Mouse (Mus musculus): Measurements from ENCODE around the gene Tanc1. TPM values are rescaled to one million over a fixed set of nuclear protein-coding genes. Genes with fewer than 3 reads are reported as not detected.

Tanc1 gene
- total and polyA plus RNA-seq, 3 experiments = 8.1 to 26.2 (median 25.6) TPM

DNA sequence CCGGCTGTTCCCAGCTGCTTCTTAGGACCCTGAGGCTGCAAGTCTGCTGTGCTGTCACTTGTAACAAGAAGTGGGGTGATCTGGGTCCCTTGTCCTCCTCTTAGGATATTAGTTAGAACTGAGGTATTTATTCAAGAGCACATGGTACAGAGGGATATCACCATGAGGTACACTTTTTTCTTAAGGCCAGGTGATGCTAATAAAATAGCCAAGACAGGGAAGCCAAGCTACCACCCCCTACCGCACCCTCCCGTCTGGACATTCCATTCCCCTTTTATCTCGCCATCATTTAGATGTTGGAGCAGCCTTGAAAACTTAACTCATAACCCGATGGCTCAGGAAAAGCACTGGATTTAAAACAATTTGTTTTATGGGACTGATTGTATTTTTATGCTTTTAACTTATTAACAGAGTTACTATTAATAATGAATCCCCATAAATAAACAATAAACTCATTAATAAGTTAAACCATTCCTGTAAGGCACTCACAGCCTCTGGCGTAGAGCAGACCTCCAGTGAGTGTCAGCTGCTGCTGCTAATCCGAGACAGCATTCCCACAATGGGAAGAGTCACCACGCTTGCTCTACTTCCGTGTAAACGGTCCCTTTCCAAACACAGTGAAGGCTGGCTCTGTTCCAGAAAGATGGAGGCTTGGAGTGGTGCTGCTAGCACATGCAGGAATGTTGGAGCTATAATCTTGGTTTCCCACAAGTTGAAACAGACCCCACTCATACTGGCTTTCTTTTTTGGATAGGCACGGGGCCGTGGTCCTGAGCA lies 171.4 kb downstream of the Tanc1 start:
- TF ChIP-seq EP300 (IDR thresholded peaks at IDR 0.05; ENCODE audit: insufficient read depth, low read depth, low read length) (no peak), CTCF (IDR thresholded peaks at IDR 0.05) (no peak), POLR2A (IDR thresholded peaks at IDR 0.05; ENCODE audit: insufficient read depth, low read depth, low read length) (no peak)
- intact Hi-C loops (cut with DNase I) = no loop called here
- DNase-seq = no peak
- no peak overlapping the region for H3K27ac ChIP-seq
- H3K79me2 ChIP-seq (replicated peaks; ENCODE audit: control insufficient read depth, insufficient read depth, low read length) = no peaks in the 10 kb centered on the region; the same call in 1 of the 2 replicates
- H3K4me1 ChIP-seq (ENCODE audit: control insufficient read depth, insufficient read depth, low read length) = no peaks in the 10 kb centered on the region; the same call in none of the 2 replicates
- no peaks in the 10 kb centered on the region for H3K36me3 ChIP-seq (ENCODE audit: control insufficient read depth, insufficient read depth, low read length)
- H3K9ac ChIP-seq (ENCODE audit: low read depth, low read length) = no peak overlapping the region
- 58% methylated on average over 12 of the region's 12 CpGs for WGBS
- H3K27me3 ChIP-seq (ENCODE audit: control insufficient read depth, insufficient read depth, low read length) = no peaks in the 10 kb centered on the region
- no peak overlapping the region for H3K4me3 ChIP-seq

DNA sequence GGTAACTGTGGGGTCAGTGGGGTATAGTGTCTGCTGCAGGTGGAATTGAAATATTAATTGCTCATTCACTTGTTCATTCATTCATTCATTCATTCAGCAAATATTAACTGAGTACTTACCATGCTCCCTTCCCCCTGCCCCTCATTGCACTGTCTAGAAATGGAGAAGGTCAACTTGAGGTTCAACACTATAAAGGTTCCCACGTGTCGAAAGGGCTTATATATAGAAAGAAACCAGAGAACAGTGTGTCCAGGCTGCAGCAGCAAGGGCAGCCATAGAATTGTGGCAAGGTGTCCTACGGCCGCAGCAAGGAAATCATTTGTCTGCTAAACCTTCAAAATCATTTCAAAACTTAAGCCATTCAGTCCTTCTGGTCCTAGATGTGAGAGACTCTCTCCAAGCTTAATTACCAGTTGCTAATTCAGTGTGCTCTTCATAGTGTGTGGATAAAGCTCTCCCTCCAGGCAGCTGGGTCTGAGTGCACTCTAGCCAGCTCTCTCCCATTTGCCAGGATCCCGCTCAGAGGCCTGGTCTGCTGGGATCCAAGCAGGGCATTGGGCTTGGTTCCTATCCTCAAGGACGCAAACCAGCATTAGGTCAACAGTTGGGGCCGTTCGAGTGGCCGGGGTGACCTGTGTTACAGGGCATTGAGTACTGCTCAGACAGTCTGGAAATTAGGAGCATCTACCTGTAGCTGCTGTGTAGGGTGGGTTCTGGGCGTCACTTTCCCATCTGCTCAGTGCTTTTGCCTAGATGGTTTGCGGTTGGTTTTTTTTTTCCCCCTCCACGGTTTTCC lies 172.2 kb downstream of the Tanc1 start:
- 82% methylated on average over 12 of the region's 12 CpGs for WGBS
- no peaks in the 10 kb centered on the region; the same call in 1 of the 2 replicates for H3K79me2 ChIP-seq (replicated peaks; ENCODE audit: control insufficient read depth, insufficient read depth, low read length)
- no peak for DNase-seq
- H3K4me1 ChIP-seq (ENCODE audit: control insufficient read depth, insufficient read depth, low read length) = no peaks in the 10 kb centered on the region; the same call in none of the 2 replicates
- H3K27ac ChIP-seq = no peak overlapping the region
- no peak overlapping the region for H3K9ac ChIP-seq (ENCODE audit: low read depth, low read length)
- H3K27me3 ChIP-seq (ENCODE audit: control insufficient read depth, insufficient read depth, low read length) = no peaks in the 10 kb centered on the region
- H3K4me3 ChIP-seq = no peak overlapping the region
- intact Hi-C loops (cut with DNase I) = no loop called here
- no peak for TF ChIP-seq EP300 (IDR thresholded peaks at IDR 0.05; ENCODE audit: insufficient read depth, low read depth, low read length)
- TF ChIP-seq POLR2A (IDR thresholded peaks at IDR 0.05; ENCODE audit: insufficient read depth, low read depth, low read length) = no peak
- no peak for TF ChIP-seq CTCF (IDR thresholded peaks at IDR 0.05)
- H3K36me3 ChIP-seq (ENCODE audit: control insufficient read depth, insufficient read depth, low read length) = no peaks in the 10 kb centered on the region

DNA sequence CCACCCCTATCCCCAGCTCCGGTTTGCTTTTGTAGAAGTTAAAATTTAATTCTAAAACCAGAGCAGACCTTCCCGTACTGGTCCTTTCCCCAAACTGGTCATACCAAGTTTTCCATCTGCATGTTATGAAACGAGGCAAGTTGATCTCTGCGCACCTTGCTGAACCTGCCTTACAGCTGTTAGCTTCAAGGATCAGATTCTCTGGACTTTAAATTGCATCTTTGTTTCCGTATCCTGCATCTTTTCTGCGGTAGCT lies 172.7 kb downstream of the Tanc1 start:
- no peak for DNase-seq
- Histone ChIP-seq H3K27me3 (ENCODE audit: control insufficient read depth, insufficient read depth, low read length) (no peaks in the 10 kb centered on the region), H3K4me1 (ENCODE audit: control insufficient read depth, insufficient read depth, low read length) (no peaks in the 10 kb centered on the region; the same call in none of the 2 replicates), H3K9ac (ENCODE audit: low read depth, low read length) (no peak overlapping the region), H3K4me3 (no peak overlapping the region), H3K27ac (no peak overlapping the region), H3K36me3 (ENCODE audit: control insufficient read depth, insufficient read depth, low read length) (no peaks in the 10 kb centered on the region), H3K79me2 (replicated peaks; ENCODE audit: control insufficient read depth, insufficient read depth, low read length) (no peaks in the 10 kb centered on the region; the same call in 1 of the 2 replicates)
- TF ChIP-seq EP300 (IDR thresholded peaks at IDR 0.05; ENCODE audit: insufficient read depth, low read depth, low read length) = no peak
- TF ChIP-seq POLR2A (IDR thresholded peaks at IDR 0.05; ENCODE audit: insufficient read depth, low read depth, low read length) = no peak
- no peak for TF ChIP-seq CTCF (IDR thresholded peaks at IDR 0.05)
- intact Hi-C loops (cut with DNase I) = no loop called here
- 94% methylated on average over 6 of the region's 6 CpGs for WGBS

DNA sequence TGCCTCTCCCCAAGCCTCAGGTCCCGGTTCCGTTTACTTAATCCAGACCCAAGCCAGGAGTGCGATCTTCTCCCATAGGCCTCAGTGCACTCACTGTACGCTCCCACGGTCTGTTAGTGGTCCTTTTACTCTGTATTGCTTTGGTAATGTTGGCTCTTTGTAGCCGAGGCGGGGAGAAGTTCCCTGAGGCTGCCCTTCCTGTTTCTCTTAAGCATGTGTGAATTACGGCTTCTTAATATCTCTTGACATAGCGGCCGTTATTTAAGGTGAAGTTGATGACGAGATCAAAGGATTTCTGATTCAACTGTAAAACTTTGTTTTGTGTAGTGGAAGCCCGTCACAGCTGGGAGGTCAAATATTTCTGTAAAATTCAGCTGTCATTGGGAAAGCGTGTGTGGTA lies 173.8 kb downstream of the Tanc1 start:
- no peaks in the 10 kb centered on the region for H3K27me3 ChIP-seq (ENCODE audit: control insufficient read depth, insufficient read depth, low read length)
- no peak overlapping the region for H3K4me3 ChIP-seq
- WGBS = 88% methylated on average over 13 of the region's 13 CpGs
- intact Hi-C loops (cut with DNase I) = no loop called here
- no peaks in the 10 kb centered on the region for H3K79me2 ChIP-seq (replicated peaks; ENCODE audit: control insufficient read depth, insufficient read depth, low read length)
- H3K36me3 ChIP-seq (ENCODE audit: control insufficient read depth, insufficient read depth, low read length) = no peaks in the 10 kb centered on the region
- H3K9ac ChIP-seq (ENCODE audit: low read depth, low read length) = no peak overlapping the region
- no peaks in the 10 kb centered on the region; the same call in none of the 2 replicates for H3K4me1 ChIP-seq (ENCODE audit: control insufficient read depth, insufficient read depth, low read length)
- DNase-seq = no peak
- TF ChIP-seq POLR2A (IDR thresholded peaks at IDR 0.05; ENCODE audit: insufficient read depth, low read depth, low read length) = no peak
- no peak for TF ChIP-seq EP300 (IDR thresholded peaks at IDR 0.05; ENCODE audit: insufficient read depth, low read depth, low read length)
- TF ChIP-seq CTCF (IDR thresholded peaks at IDR 0.05) = no peak
- H3K27ac ChIP-seq = no peak overlapping the region

DNA sequence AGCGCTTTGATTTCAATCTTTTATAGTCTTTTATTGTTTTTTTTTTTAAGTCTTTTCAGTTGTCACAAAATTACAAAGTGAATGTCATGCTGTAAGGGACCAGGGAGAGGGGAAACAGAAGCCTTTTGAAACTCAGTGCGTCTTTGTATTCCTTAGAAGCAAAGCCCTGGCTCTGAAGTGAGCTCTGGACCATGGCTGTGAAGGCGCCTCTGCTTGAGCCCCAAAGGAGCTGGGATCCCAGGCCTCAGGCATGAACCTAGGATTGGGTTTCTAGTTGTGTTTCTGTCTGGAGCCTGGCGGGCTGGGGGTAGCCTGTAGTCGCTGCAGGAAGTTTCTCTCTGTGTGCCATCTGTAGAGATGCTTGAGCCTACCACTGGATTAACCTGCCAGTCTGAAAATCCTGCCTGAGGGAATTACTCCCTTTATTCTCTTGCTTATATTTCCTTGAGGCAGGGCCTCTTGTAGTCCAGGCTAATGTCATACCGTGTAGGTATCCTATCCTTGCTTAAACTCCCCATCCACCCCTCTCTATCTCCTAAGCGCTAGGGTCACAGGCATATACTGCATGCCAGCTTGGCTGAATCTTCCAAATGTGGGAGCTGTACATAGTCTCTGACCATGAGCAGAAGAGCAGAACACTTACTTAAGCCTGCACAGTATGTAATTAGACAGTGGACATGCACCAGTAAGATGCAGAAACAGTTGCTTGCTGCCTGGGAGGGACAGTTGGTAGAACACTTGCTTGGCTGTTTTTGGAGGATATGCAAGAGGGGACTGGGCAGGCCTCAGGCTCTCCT lies 177.1 kb downstream of the Tanc1 start:
- H3K79me2 ChIP-seq (replicated peaks; ENCODE audit: control insufficient read depth, insufficient read depth, low read length) = no peaks in the 10 kb centered on the region
- no peaks in the 10 kb centered on the region for H3K36me3 ChIP-seq (ENCODE audit: control insufficient read depth, insufficient read depth, low read length)
- no peak overlapping the region for H3K4me3 ChIP-seq
- no peak overlapping the region for H3K9ac ChIP-seq (ENCODE audit: low read depth, low read length)
- no peak for TF ChIP-seq CTCF (IDR thresholded peaks at IDR 0.05)
- no peak for TF ChIP-seq EP300 (IDR thresholded peaks at IDR 0.05; ENCODE audit: insufficient read depth, low read depth, low read length)
- no peak for TF ChIP-seq POLR2A (IDR thresholded peaks at IDR 0.05; ENCODE audit: insufficient read depth, low read depth, low read length)
- no peak overlapping the region for H3K27ac ChIP-seq
- 91% methylated on average over 7 of the region's 7 CpGs for WGBS
- intact Hi-C loops (cut with DNase I) = no loop called here
- no peaks in the 10 kb centered on the region for H3K27me3 ChIP-seq (ENCODE audit: control insufficient read depth, insufficient read depth, low read length)
- no peak for DNase-seq
- H3K4me1 ChIP-seq (ENCODE audit: control insufficient read depth, insufficient read depth, low read length) = no peaks in the 10 kb centered on the region; the same call in 1 of the 2 replicates
